Mouse (Mus musculus) yolk sac, embryonic 10.5 days (tissue): ENCODE measurements around the gene Coa4.

Source experiments
- DNase-seq: peaks from one replicate; pipeline ENCODE4 v3.0.0-alpha.2; 2017; ENCODE audit warnings: low spot score

Gene Coa4

GRCm38 (mm10) chr7:100536804-100537518, at the start of gene Coa4:
TSS of gene Coa4 (plus strand) at chr7:100537071.
- DNase-seq = peak; percentile 96

- DNase-seq = no peak
Measured at GRCm38 (mm10) chr7:100487301-100487700, 49.6 kb upstream of the Coa4 start.

DNA sequence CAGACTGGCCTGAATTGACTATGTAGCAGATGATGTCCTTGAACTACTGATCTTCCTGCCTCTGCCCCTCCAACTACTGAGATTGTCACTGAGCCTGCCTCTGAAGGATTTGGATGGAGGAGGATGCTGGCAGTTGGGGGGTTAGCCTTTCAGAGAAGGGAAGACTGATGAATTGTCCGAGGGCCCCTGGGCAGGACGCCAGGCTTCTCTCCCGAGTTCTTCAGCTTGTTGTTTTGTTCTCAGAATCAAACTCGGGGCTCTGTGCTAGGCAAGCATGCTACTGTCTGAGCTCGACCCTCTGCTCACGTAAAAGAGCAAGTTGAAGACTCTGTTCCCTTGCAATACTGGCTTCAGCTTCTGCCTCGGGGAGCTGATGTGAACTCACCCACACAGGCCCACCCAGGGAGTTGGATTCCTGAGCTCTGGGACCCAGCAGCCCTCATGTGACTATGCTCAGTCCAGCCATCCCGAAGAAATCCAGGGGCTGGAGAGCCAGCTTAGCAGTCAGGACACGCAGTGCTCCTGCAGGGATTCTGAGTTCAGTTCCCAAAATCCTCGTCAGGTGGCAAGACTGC, 48.3 kb upstream of the Coa4 start:
- DNase-seq = no peak

DNA sequence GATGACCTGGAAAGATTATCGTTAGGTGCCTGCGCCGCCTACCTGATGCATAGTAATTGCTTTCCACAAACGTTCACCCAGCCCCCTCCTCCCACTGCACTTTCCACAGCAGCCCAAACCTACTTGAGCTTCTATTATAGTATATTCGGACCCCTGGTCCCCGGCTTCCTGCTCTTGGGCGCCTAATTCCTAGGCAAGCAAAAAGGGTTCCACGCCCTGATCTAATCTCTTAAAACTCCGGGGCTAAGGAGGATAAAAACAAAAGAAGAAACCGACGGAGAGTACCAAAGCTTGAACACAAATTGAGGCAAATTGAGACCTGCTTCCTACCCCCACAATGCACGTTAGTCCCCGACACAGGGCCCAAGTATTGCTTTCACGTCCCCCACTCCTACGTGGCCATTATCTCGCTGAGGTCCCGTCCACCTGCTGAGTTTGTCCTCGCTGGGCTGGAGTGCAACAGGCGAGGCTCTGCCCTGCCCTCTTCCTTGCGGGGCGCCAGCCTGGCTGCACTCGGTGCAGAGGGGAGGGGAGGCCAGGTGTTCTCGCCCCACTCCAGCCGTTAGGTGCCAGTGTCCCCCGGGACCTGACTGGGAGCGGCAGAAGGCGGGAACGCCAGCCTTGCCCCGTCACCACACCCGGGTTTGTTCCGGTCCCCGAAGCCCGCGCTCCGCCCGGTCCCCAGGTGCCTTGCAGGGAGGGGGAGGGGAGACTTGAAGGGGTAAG, 44.3 kb upstream of the Coa4 start:
- DNase-seq = peak; percentile 28

DNA sequence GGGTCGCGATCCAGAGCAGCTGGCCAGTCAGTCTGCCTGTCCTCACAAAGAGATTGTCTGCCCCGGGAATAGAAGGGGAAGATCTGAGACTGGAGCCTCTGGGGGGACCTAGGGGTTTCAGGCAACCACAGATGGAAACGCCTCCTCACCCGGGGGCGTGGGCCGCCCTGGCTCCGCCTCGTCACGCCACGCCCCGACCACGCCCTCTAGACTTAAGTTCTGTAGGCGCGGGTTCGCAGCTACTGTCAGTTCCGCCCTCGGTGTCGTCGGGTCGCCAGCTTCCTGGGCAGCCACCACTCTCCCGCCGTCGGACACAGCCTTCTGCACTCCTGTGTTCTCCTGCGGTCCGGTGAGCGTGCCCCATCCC, 43.8 kb upstream of the Coa4 start, which contains the start of gene Ucp2:
TSS of gene Ucp2 (plus strand) at position 221 of the 367 bp plus-strand sequence.
- peak; percentile 86 for DNase-seq

GRCm38 (mm10) chr7:100493484-100494414, 43.1 kb upstream of the Coa4 start:
- peak; percentile 59 for DNase-seq

DNA sequence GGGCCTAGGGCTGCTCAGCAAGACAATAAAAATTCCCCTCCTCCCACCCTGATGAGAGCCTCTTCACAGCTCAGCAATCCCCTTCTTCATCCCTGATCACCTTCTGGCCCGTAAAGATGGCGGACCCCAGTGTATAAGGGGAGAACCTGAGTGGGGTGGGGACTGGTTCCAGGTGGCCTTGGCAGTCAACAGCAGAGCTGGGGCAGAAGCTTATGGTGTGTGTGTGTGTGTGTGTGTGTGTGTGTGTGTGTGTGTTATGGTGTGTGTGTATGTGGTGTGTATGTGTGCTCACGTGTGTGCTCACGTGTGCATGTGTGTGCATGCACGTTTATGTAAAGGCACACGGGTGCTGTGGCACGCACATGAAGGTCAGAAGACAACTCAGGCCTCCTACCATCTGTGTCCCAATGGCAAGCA, 42.4 kb upstream of the Coa4 start:
- DNase-seq = no peak

DNA sequence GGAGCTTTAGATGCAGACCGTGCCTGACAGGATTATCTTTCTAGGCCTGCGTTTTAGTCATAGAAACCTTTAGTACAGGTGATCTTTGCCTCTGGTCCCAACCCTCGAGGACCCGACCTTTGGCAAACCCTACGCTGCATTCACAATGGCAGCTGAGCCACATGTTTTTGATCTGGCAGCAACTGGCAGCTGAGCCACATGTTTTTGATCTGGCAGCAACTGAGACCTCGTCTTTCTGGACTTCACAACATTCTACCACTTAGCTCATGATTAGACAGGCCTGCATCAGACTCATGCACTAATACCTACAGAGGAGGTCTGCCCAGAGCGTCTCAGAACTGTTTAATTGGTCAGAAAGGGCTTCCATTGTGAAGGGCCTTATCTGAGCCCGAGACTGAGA, 41.8 kb upstream of the Coa4 start:
- DNase-seq = peak; percentile 16

DNA sequence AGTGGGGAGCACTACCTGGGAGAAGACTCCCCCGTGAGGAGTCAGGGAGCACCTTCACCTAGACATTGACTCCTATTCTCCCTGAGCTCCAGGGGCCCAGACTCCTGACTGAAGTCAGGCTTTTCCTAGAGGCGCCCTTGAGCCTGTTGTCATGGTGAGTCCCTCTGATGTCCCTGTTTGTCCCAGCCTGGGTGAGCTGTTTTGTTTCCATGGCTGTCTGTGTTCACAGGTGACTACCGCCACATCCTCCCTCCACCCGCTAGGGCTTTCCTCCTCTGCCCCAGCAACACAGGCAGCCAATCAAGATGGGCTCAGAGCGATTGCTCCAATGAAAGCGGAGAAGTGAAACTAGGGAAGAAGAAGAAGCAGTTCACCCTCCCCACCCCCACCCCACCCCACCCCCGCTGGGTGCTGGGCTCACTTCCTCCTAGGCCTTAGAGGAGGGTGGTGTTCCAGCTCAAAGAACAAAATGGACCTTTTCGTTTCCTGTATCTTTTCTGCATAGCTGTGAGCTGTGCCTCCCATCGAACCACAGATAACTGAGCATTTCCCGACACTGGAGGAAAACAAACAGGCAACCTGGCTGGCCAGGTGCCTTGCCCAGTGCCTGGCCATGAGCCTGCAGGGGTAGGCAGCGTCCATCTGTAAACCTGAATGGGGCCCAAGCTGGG, 41.2 kb upstream of the Coa4 start:
- peak; percentile 53 for DNase-seq

- DNase-seq = no peak
Measured at GRCm38 (mm10) chr7:100496371-100496770, 40.5 kb upstream of the Coa4 start.

DNA sequence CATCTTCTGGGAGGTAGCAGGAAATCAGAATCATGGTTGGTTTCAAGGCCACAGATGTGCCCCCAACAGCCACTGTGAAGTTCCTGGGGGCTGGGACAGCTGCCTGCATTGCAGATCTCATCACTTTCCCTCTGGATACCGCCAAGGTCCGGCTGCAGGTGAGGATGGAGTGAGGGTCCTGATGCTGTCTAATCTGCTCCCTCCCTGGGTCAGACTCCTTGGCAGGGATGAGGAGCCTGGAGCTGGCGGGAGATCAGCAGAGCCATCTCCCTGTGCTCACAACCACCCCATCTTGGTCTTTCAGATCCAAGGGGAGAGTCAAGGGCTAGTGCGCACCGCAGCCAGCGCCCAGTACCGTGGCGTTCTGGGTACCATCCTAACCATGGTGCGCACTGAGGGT, 40.1 kb upstream of the Coa4 start:
- no peak for DNase-seq

GRCm38 (mm10) chr7:100497402-100497801, 39.5 kb upstream of the Coa4 start:
- DNase-seq = no peak

DNA sequence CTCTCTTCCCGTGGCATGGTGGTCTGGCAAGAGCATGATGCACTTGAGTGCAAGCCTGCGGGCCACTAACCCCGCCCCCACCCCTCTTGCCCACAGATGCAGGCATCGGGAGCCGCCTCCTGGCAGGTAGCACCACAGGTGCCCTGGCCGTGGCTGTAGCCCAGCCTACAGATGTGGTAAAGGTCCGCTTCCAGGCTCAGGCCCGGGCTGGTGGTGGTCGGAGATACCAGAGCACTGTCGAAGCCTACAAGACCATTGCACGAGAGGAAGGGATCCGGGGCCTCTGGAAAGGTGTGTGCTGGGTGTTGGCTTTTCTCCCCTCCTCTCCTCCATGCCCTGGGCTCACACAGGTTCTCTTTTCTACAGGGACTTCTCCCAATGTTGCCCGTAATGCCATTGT, 38.9 kb upstream of the Coa4 start:
- DNase-seq = no peak

- no peak for DNase-seq
Measured at GRCm38 (mm10) chr7:100499465-100499864, 37.4 kb upstream of the Coa4 start.

DNA sequence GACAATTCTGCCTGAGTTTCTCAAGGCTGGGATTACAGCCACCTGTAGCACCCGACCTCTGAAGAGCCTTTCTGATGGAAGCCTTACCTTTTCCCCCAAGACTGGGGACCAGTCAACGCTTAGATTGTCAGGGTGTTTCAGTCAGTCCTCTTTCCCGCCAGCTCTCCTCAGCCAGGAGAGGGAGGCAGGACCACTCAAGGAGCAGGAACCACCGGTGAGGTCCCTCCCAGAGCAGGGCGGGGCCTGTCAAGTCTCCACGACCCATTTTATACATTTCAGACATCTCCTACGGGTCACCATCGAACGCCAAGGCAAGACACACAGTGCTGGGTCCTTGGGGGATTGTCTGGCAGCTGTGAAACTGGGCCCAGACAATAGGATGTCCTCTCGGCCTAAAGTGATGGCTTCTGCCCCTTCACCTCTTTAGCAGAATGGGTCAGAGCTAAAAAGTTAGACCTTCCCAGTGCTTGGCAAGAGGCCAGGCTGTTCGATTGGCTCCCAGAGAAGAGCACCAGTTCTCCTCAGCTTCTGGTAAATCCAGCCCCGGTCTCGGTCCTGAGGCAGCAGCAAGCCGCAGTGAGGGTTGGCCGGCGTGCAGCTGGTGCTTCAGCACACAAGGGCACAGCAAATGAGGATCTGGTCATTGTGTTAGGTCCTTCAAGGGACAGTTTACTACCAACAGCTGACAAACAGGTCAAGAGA, 36.4 kb upstream of the Coa4 start:
- peak; percentile 21 for DNase-seq

DNA sequence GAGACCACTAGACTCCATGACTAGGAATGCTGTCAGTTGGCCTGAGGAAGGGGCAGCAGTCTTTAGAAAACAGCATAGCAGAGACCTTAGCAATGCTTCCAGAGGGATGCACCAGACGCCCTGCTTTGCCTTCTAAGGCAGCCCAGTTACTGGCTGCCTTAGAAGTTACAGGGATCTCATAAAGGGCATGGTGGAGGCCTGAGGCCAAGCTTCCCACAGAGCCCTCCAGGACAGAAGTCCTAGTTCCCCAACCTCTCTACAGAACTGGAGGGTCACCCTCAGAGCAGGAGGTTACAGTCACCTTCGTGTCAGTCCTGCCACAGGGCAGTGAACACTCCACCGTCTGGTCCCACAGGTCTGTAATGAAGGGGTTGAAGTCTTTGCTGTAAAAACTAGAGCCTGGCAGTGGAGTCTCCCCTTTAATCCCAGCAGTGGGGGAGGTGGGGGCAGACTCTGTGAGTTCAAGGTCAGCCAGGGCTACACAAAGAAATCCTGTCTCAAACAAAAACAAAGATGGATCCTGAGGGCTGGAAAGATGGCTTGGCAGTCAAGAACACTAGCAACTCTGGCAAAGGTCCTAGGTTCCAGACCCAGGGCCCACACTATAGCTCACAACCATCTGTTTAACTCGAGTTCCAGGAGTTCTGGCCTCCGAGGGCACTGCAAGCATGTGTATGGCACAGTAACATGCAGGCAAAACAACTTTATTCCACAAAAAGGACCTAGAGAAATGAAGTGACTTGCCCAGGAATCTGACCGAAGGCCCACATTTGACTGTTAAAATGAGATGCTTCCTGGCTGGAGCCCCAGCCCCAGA, 35.6 kb upstream of the Coa4 start:
- no peak for DNase-seq

GRCm38 (mm10) chr7:100501844-100502373, 35.0 kb upstream of the Coa4 start:
- DNase-seq = no peak

DNA sequence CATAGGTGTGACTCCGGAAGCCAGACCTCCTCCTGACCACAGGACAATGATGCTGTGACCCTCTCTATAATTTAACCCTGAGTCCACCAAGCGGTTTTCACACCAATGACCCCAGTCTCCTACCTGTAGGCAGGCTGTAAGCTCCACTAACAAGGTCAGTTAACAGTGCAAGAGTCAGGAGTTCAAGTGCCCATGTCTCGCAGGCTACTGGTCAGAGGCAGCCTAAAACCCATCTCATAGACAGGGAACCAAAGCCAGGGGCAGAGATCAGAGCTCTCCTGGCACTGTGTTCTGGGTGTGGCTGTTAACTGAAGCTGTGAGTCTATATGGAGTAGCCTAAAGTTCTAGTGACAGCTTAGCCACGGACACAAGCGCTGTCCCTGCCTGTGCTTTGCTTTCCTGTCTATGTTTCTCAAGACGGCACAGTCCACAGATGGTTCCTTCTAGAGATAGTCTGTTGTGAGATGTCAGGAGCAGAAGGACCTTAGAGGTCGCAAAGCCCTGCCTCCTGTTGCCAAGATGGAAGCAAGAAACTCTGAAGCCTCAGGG, 34.4 kb upstream of the Coa4 start:
- DNase-seq = no peak

- no peak for DNase-seq
Measured at GRCm38 (mm10) chr7:100503076-100503475, 33.8 kb upstream of the Coa4 start.
